Mouse (Mus musculus) embryonic fibroblast, embryonic 13.5 days (primary cell): Measurements from ENCODE around the gene Plekhs1.

Source experiments
- CTCF ChIP-seq: IDR thresholded peaks from 2 replicates; pipeline ENCODE4 v1.5.1; 2011; ENCODE audit warnings: mild to moderate bottlenecking, control low read depth, low read length, moderate library complexity, borderline replicate concordance; ENCODE audit not compliant: insufficient read depth
- POLR2A ChIP-seq: IDR thresholded peaks from 2 replicates; pipeline ENCODE4 v1.6.1; 2011; ENCODE audit warnings: low read depth, mild to moderate bottlenecking, control low read depth, low read length, moderate library complexity

DNA sequence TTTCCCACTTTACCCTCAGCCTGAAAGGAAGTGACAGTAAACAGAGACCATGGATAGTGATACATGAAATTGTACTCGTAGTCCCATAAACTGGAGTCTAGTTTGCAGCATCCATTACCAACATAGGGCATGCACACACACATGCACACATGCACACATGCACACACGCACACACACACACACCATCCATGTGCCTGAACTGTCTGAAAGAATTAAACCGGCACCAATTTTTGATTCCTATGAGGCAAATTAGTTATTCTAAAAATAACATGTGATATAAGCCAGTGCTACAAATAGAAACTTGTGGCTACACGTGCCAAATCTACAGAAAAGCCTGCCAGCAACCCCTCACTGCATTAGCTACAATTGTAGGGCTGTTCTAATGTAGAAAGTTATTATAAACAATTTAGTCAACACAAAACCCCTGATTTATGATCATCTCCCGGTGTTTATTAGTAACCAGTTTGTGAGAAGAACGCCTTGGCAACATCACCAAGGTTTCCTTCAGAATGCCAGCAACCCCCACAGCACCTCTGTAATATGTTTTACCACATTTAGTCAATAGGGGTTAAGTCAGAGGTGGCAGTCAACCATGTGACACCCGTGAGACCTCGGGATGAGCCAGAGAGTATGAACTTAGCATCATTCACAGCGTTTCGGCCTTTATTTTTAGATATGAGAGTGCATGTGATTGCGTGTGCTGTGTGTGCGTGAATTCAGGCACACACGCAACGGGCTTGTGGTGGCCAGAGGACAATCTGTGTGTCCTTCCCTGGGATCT lies 72.0 kb downstream of the Plekhs1 start:
- TF ChIP-seq CTCF (no peak), POLR2A (no peak)
